Mouse (Mus musculus) T-helper 17 cell (primary cell): ENCODE measurements around the gene P4hb.
"Not testable (repeated sequence)": the region's sequence is repeated elsewhere in the genome, so short reads cannot be mapped to it uniquely, and the experiment has no call there.

Source experiments
- in situ Hi-C, 2 experiments: fragments of 300-600 bp; cut with MboI, MseI; formaldehyde crosslinking; loops; 1 replicate in 1 of 2; 2 replicates in 1 of 2; pipeline ENCODE4 v1.15.1; 2025; ENCODE audit warnings: high pct_unique_total_duplicates in 2 of 2

The P4hb gene

GRCm38 (mm10) chr11:120514262-120514661, 58.8 kb downstream of the P4hb start:
- in situ Hi-C loops, result not testable (repeated sequence)

- in situ Hi-C loops, result no loop called here
Measured at GRCm38 (mm10) chr11:120512790-120513453, 60.1 kb downstream of the P4hb start.

DNA sequence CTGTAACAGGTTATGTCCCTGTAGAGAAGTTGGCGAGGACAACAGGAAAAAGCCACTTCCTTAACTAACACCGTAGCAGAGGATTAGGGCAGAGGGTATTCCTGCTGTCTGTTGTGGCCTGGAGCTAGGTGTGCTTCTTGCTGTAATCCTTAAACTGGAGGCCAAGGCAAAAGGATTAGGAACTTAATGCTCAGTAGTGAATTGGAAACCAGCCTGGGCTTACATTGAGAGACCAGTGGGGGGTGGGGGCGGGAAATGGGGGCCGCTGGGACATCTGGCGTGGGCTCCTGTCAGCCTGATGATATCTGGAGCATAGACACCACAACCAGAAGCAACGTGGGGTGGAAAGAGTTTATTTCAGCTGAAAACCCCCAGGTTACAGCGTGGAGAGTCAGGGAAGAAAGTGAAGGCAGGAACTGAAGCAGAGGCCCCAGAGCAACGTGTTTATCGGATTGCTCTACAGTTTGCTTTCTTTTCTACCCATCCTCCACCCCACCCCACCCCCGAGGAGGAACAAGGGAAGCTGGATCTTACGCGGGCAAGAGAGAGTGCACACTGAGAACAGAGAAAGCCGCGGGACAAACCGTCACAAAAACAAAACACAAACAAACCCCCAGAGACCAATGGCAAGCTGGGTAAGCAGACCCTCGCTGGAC, 62.5 kb downstream of the P4hb start:
- in situ Hi-C loops, result no loop called here
